Mouse (Mus musculus) embryonic facial prominence, embryonic 13.5 days (tissue): ENCODE data around the gene Senp5. TPM values are rescaled to one million over a fixed set of nuclear protein-coding genes. Genes with fewer than 3 reads are reported as not detected.
"Not testable (repeated sequence)": the region's sequence is repeated elsewhere in the genome, so short reads cannot be mapped to it uniquely, and the experiment has no call there.

Source experiments
- ATAC-seq: fragments of 200-750 bp; cut with Nextera tagmentation; 2 replicates; pipeline ENCODE4 v1.8.0; 2017; ENCODE audit warnings: low read depth; ENCODE audit not compliant: insufficient number of reproducible peaks, insufficient read depth, low FRiP score, low TSS enrichment
- H3K27ac ChIP-seq: fragments of 300-500 bp; sonication (generic); 2 replicates; pipeline ENCODE4 v1.5.1; 2015; ENCODE audit warnings: moderate library complexity, mild to moderate bottlenecking, inconsistent platforms
- H3K27me3 ChIP-seq: fragments of 300-500 bp; sonication (generic); 2 replicates; pipeline ENCODE4 v1.6.1; 2015; ENCODE audit warnings: mild to moderate bottlenecking, inconsistent platforms
- H3K36me3 ChIP-seq: fragments of 300-500 bp; sonication (generic); 2 replicates; pipeline ENCODE4 v1.6.1; 2015; ENCODE audit warnings: mild to moderate bottlenecking, inconsistent platforms
- H3K4me1 ChIP-seq: fragments of 300-500 bp; sonication (generic); 2 replicates; pipeline ENCODE4 v1.6.1; 2015; ENCODE audit warnings: inconsistent platforms
- H3K4me2 ChIP-seq: fragments of 300-500 bp; sonication (generic); 2 replicates; pipeline ENCODE4 v1.6.1; 2015; ENCODE audit warnings: moderate library complexity, mild to moderate bottlenecking, inconsistent platforms
- H3K4me3 ChIP-seq: fragments of 300-500 bp; sonication (generic); 2 replicates; pipeline ENCODE4 v1.5.1; 2015; ENCODE audit warnings: mild to moderate bottlenecking, inconsistent platforms
- H3K9ac ChIP-seq: fragments of 300-500 bp; sonication (generic); 2 replicates; pipeline ENCODE4 v1.6.1; 2015; ENCODE audit warnings: mild to moderate bottlenecking, inconsistent platforms
- H3K9me3 ChIP-seq: fragments of 300-500 bp; sonication (generic); 2 replicates; pipeline ENCODE4 v1.6.1; 2016; ENCODE audit warnings: inconsistent platforms
- WGBS: fragments of 180-500 bp; shearing (Covaris S2); methylation state at CpG from one replicate; pipeline ENCODE4 v1.1.7; 2015; ENCODE audit warnings: mixed read lengths; 5-methylcytosine and 5-hydroxymethylcytosine counted together
- polyA plus RNA-seq: library from polyadenylated mRNA; unstranded; fragments of >200 nt; fragmentation: Nextera tagmentation; extraction: Ambion mirVana; gene quantifications from 2 replicates; pipeline ENCODE4 v1.2.1, GENCODE M21; 2015

The Senp5 gene
- polyA plus RNA-seq, 1 experiment from 2014 or later, result 16.4 TPM

GRCm38 (mm10) chr16:31980946-31981345 is 22.1 kb downstream of the Senp5 start:
- Histone ChIP-seq H3K9me3 (no peaks in the 10 kb centered on the region), H3K4me1 (no peaks in the 10 kb centered on the region), H3K9ac (no peak overlapping the region), H3K27me3 (no peaks in the 10 kb centered on the region), H3K4me3 (no peak overlapping the region), H3K36me3 (peaks cover 64% of the 10 kb centered on the region), H3K27ac (no peak overlapping the region), H3K4me2 (no peak overlapping the region)
- 79% methylated on average over 5 of the region's 5 CpGs for whole genome bisulfite sequencing
- ATAC-seq, result no peak

GRCm38 (mm10) chr16:31979501-31979900 is 23.6 kb downstream of the Senp5 start:
- WGBS, result 93% methylated on average over 3 of the region's 3 CpGs
- Histone ChIP-seq H3K9ac (no peak overlapping the region), H3K4me2 (no peak overlapping the region), H3K27ac (no peak overlapping the region), H3K27me3 (no peaks in the 10 kb centered on the region), H3K4me1 (no peaks in the 10 kb centered on the region), H3K36me3 (peaks cover 64% of the 10 kb centered on the region), H3K4me3 (no peak overlapping the region), H3K9me3 (no peaks in the 10 kb centered on the region)
- no peak for ATAC-seq

GRCm38 (mm10) chr16:31975258-31975657 is 27.8 kb downstream of the Senp5 start:
- H3K27ac ChIP-seq, result no peak overlapping the region
- H3K27me3 ChIP-seq, result no peaks in the 10 kb centered on the region
- H3K4me3 ChIP-seq, result no peak overlapping the region
- no peak for ATAC-seq
- H3K4me2 ChIP-seq, result no peak overlapping the region
- H3K9ac ChIP-seq, result no peak overlapping the region
- 88% methylated on average over 4 of the region's 4 CpGs for WGBS
- H3K9me3 ChIP-seq, result no peaks in the 10 kb centered on the region
- peaks cover 69% of the 10 kb centered on the region for H3K36me3 ChIP-seq
- no peaks in the 10 kb centered on the region for H3K4me1 ChIP-seq

- Histone ChIP-seq H3K4me2 (no peak overlapping the region), H3K27ac (no peak overlapping the region), H3K4me3 (no peak overlapping the region), H3K9ac (no peak overlapping the region), H3K36me3 (peaks cover 73% of the 10 kb centered on the region), H3K27me3 (no peaks in the 10 kb centered on the region), H3K4me1 (no peaks in the 10 kb centered on the region), H3K9me3 (no peaks in the 10 kb centered on the region)
- no peak for ATAC-seq
- 83% methylated on average over 7 of the region's 7 CpGs for WGBS
Observed at GRCm38 (mm10) chr16:31963224-31963623, 39.9 kb downstream of the Senp5 start.

GRCm38 (mm10) chr16:31948345-31948774 is 54.7 kb downstream of the Senp5 start, which contains the start of the genes 0610012G03Rik and Ncbp2:
0610012G03Rik (minus strand) TSS chr16:31948494.
Ncbp2 (plus strand) TSS chr16:31948513.
- peak within 1 kb of the TSS; percentile 88 for H3K4me2 ChIP-seq
- ATAC-seq, result peak; percentile 81

GRCm38 (mm10) chr16:31947901-31948316 is 55.2 kb downstream of the Senp5 start:
- peaks cover 33% of the 10 kb centered on the region for H3K4me1 ChIP-seq
- under 1% methylated on average over 38 of the region's 38 CpGs for WGBS
- H3K36me3 ChIP-seq, result peaks cover 39% of the 10 kb centered on the region
- H3K9me3 ChIP-seq, result no peaks in the 10 kb centered on the region
- peak overlapping the region; percentile 95 for H3K9ac ChIP-seq
- peak; percentile 46; the same call in 1 of the 2 replicates for ATAC-seq
- H3K4me3 ChIP-seq, result peak overlapping the region; percentile 92
- peak overlapping the region; percentile 90 for H3K27ac ChIP-seq
- H3K27me3 ChIP-seq, result no peaks in the 10 kb centered on the region
- H3K4me2 ChIP-seq, result peak overlapping the region; percentile 88

More at GRCm38 (mm10) chr16:31948345-31948774, 54.7 kb downstream of the Senp5 start, which contains the start of the genes 0610012G03Rik and Ncbp2:
- under 1% methylated on average over 52 of the region's 55 CpGs for whole genome bisulfite sequencing
- Histone ChIP-seq H3K27me3 (no peaks in the 10 kb centered on the region), H3K36me3 (peaks cover 39% of the 10 kb centered on the region), H3K4me3 (peak within 1 kb of the TSS; percentile 92), H3K4me1 (peaks cover 33% of the 10 kb centered on the region), H3K27ac (peak within 1 kb of the TSS; percentile 90), H3K9ac (peak within 1 kb of the TSS; percentile 95), H3K9me3 (no peaks in the 10 kb centered on the region)

- H3K4me2 ChIP-seq, result peak overlapping the region; percentile 88
- no peaks in the 10 kb centered on the region for H3K27me3 ChIP-seq
- peak overlapping the region; percentile 92 for H3K4me3 ChIP-seq
- H3K9me3 ChIP-seq, result no peaks in the 10 kb centered on the region
- 29% methylated on average over 8 of the region's 8 CpGs for WGBS
- no peak for ATAC-seq
- H3K36me3 ChIP-seq, result peaks cover 36% of the 10 kb centered on the region
- H3K4me1 ChIP-seq, result peaks cover 33% of the 10 kb centered on the region
- peak overlapping the region; percentile 95 for H3K9ac ChIP-seq
- no peak overlapping the region for H3K27ac ChIP-seq
Observed at GRCm38 (mm10) chr16:31947333-31947732, 55.8 kb downstream of the Senp5 start.

GRCm38 (mm10) chr16:31945986-31946385 is 57.1 kb downstream of the Senp5 start:
- not testable (repeated sequence) for H3K27me3 ChIP-seq, H3K9me3 ChIP-seq, ATAC-seq, H3K9ac ChIP-seq, H3K4me2 ChIP-seq, H3K4me3 ChIP-seq, H3K27ac ChIP-seq
- Histone ChIP-seq H3K36me3 (peaks cover 25% of the 10 kb centered on the region), H3K4me1 (peaks cover 33% of the 10 kb centered on the region)
- whole genome bisulfite sequencing, result 92% methylated on average over 6 of the region's 6 CpGs

- Histone ChIP-seq H3K27me3 (no peaks in the 10 kb centered on the region), H3K9ac (no peak overlapping the region), H3K4me3 (no peak overlapping the region), H3K4me2 (no peak overlapping the region), H3K27ac (no peak overlapping the region), H3K4me1 (peaks cover 33% of the 10 kb centered on the region), H3K36me3 (peaks cover 20% of the 10 kb centered on the region), H3K9me3 (no peaks in the 10 kb centered on the region)
- ATAC-seq, result no peak
- WGBS, result 91% methylated on average over 6 of the region's 6 CpGs
Observed at GRCm38 (mm10) chr16:31945372-31945771, 57.7 kb downstream of the Senp5 start.

- 0 out of 2 replicates have a peak overlapping the region, but pooled peaks have one; percentile 11 for H3K9ac ChIP-seq
- ATAC-seq, result no peak
- no peak overlapping the region for H3K4me3 ChIP-seq
- no peaks in the 10 kb centered on the region for H3K9me3 ChIP-seq
- H3K4me2 ChIP-seq, result no peak overlapping the region
- H3K36me3 ChIP-seq, result peaks cover 14% of the 10 kb centered on the region; the same call in 1 of the 2 replicates
- no peaks in the 10 kb centered on the region for H3K27me3 ChIP-seq
- no peak overlapping the region for H3K27ac ChIP-seq
- H3K4me1 ChIP-seq, result peaks cover 31% of the 10 kb centered on the region
- 89% methylated on average over 12 of the region's 12 CpGs for WGBS
Observed at GRCm38 (mm10) chr16:31944698-31945255, 58.3 kb downstream of the Senp5 start.

- Histone ChIP-seq H3K9me3 (no peaks in the 10 kb centered on the region), H3K9ac (no peak overlapping the region), H3K27ac (no peak overlapping the region), H3K27me3 (no peaks in the 10 kb centered on the region), H3K4me2 (no peak overlapping the region), H3K4me3 (no peak overlapping the region), H3K4me1 (peaks cover 23% of the 10 kb centered on the region), H3K36me3 (peaks cover 14% of the 10 kb centered on the region; the same call in 1 of the 2 replicates)
- WGBS, result 4% methylated on average over 10 of the region's 10 CpGs
- no peak for ATAC-seq
Observed at GRCm38 (mm10) chr16:31943980-31944379, 59.1 kb downstream of the Senp5 start.

GRCm38 (mm10) chr16:31940586-31940985 is 62.5 kb downstream of the Senp5 start:
- H3K9me3 ChIP-seq, result no peaks in the 10 kb centered on the region
- H3K4me3 ChIP-seq, result no peak overlapping the region
- WGBS, result 67% methylated on average over 2 of the region's 2 CpGs
- no peak overlapping the region for H3K4me2 ChIP-seq
- H3K27me3 ChIP-seq, result peaks cover 22% of the 10 kb centered on the region
- peaks cover 14% of the 10 kb centered on the region; the same call in 1 of the 2 replicates for H3K36me3 ChIP-seq
- no peak for ATAC-seq
- H3K27ac ChIP-seq, result no peak overlapping the region
- no peak overlapping the region for H3K9ac ChIP-seq
- H3K4me1 ChIP-seq, result peaks cover 8% of the 10 kb centered on the region
